Mouse (Mus musculus) liver, embryonic 18 days (tissue): Measurements from ENCODE around the gene H2-M10.4. TPM values are rescaled to one million over a fixed set of nuclear protein-coding genes. Genes with fewer than 3 reads are reported as not detected.

ENCODE experiments used
- polyA plus RNA-seq: library from polyadenylated mRNA; depleted of rRNA; stranded (reverse); fragments of >200 nt; gene quantifications from 2 replicates; pipeline ENCODE4 v1.2.3, GENCODE M21; 2012; rRNA removed

H2-M10.4 gene
- polyA plus RNA-seq, result not detected in 2 replicates

DNA sequence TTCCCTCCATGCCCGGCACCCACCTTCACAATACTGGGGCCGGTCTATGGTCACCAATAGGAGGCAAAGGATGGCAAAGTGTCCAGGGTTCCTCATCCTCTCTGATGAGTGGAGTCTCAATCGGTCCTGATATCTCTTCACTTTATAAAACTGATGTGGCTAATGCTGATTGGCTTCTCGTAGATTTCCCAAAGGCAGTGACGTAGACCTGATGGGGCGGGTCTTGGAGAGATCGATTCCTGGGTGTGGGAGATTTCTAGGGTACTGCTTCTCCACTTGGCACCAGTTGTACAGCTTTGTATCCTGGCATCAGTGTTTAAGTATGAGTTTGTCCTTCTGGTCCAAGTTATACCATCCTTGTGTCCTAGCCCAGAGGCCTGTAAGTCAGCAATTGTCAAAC, at the start of gene H2-M10.4:
TSS of gene H2-M10.4 (minus strand) at position 101 of the 400 bp plus-strand sequence.

Other genes with a start within 250 kb of the H2-M10.4 start
- 33.0 and 35.2 TPM in 2 replicates for gene Rpp21, start 204.3 kb downstream of the H2-M10.4 start, polyA plus RNA-seq
- gene Trim39, start 190.1 kb downstream of the H2-M10.4 start, polyA plus RNA-seq, result 9.4 and 11.7 TPM in 2 replicates
- not detected in 2 replicates for gene H2-M10.2, start 175.8 kb downstream of the H2-M10.4 start, polyA plus RNA-seq
- not detected in 2 replicates for gene H2-M10.1, start 136.2 kb downstream of the H2-M10.4 start, polyA plus RNA-seq
- not detected in 2 replicates for gene H2-M10.3, start 93.9 kb downstream of the H2-M10.4 start, polyA plus RNA-seq
- gene H2-M11, start 84.7 kb upstream of the H2-M10.4 start, polyA plus RNA-seq, result not detected in 2 replicates
- not detected in 2 replicates for gene H2-M9, start 180.3 kb upstream of the H2-M10.4 start, polyA plus RNA-seq
- gene H2-M1, start 209.9 kb upstream of the H2-M10.4 start, polyA plus RNA-seq, result not detected in 2 replicates